In genomic region chr4:95105424-95105823, GRCm38 (mm10) we compare ENCODE assay signal across 7 mouse cellular contexts. TPM values are rescaled to one million over a fixed set of nuclear protein-coding genes. Genes with fewer than 3 reads are reported as not detected.
DNase-seq lines count a peak whose midpoint lies in the region; ATAC-seq lines count a peak whose summit lies in the region.

No protein-coding gene starts in this region.

- 8% methylated on average over 3 of the region's 3 CpGs for WGBS in liver, embryonic 11.5 days

- peaks cover 4% of the 10 kb centered on the region for H3K4me1 ChIP-seq in liver, embryonic 11.5 days (replicated peaks; ENCODE audit: control insufficient read depth, insufficient read depth, low read length)

- no peak overlapping the region for H3K9ac ChIP-seq in liver, embryonic 11.5 days (ENCODE audit: low read depth, low read length)

- intact Hi-C loops in left cerebral cortex, postnatal 14 days (cut with DNase I) = no loop called here

- H3K27me3 ChIP-seq in liver, embryonic 11.5 days (replicated peaks; ENCODE audit: control insufficient read depth, insufficient read depth, low read length) = no peaks in the 10 kb centered on the region

- H3K9me3 ChIP-seq in liver, embryonic 11.5 days (ENCODE audit: control insufficient read depth, low read length) = no peaks in the 10 kb centered on the region

- H3K4me2 ChIP-seq in liver, embryonic 11.5 days = no peak overlapping the region

- DNase-seq in liver, embryonic 11.5 days (ENCODE audit: low spot score) = peak; percentile 32
- no peak for DNase-seq in liver
- peak; percentile 46 to 61 for DNase-seq in adrenal gland, postnatal 36 days
- DNase-seq in fibroblast of lung, adult 2 months (ENCODE audit: low read depth) = peak; percentile 74
- DNase-seq in left cerebral cortex, postnatal 14 days (ENCODE audit: low spot score in 2 of 2) = peak; percentile 26 to 29
- DNase-seq in telencephalon, adult 2 months (ENCODE audit: low read depth, low spot score) = peak; percentile 43
- DNase-seq in thymus, postnatal 4 days = no peak

- ATAC-seq in liver, embryonic 11.5 days (replicated peaks; ENCODE audit: low FRiP score) = no peak

- no peak overlapping the region for H3K27ac ChIP-seq in liver, embryonic 11.5 days (ENCODE audit: low read depth, low read length)

- H3K36me3 ChIP-seq in liver, embryonic 11.5 days (ENCODE audit: control insufficient read depth, insufficient read depth, low read length) = no peaks in the 10 kb centered on the region

- H3K4me3 ChIP-seq in liver, embryonic 11.5 days (ENCODE audit: low read depth, low read length) = no peak overlapping the region

RNA-seq across cellular contexts. Expression of gene Jun, which starts 53.4 kb away (rescaled TPM):
- polyA plus RNA-seq in liver, embryonic 11.5 days (2014; fragmentation: Nextera tagmentation; extraction: Ambion mirVana) = 16.4 and 20.7 TPM in 2 replicates
- total RNA-seq in adrenal gland, postnatal 36 days (2021) = 100 to 1,000 TPM; 145 to 309 TPM
- 10 to 100 TPM; 47.1 to 48.6 TPM for total RNA-seq in left cerebral cortex, postnatal 14 days (2021)

Comparison
In these comparisons a context has a peak if more than half of its experiments do, and no peak if none do; other contexts are left out.
1. DNase-seq: peak in liver, embryonic 11.5 days (single experiment), adrenal gland, postnatal 36 days (2 of 2), fibroblast of lung, adult 2 months (single experiment), left cerebral cortex, postnatal 14 days (2 of 2) and telencephalon, adult 2 months (single experiment); none in liver (single experiment) and thymus, postnatal 4 days (single experiment).